Mouse (Mus musculus): ENCODE data around the gene Farp2. TPM values are rescaled to one million over a fixed set of nuclear protein-coding genes. Genes with fewer than 3 reads are reported as not detected.

The Farp2 gene
- polyA plus RNA-seq, 1 experiment from 2014 or later: 1.2 TPM

GRCm38 (mm10) chr1:93563649-93564048, 51.8 kb downstream of the Farp2 start:
- H3K4me3 ChIP-seq (replicated peaks): no peak overlapping the region
- no peaks in the 10 kb centered on the region for H3K9me3 ChIP-seq (replicated peaks)
- H3K4me1 ChIP-seq (replicated peaks): 0 out of 2 replicates have a peak, but pooled peaks cover 3% of the 10 kb centered on the region
- H3K4me2 ChIP-seq: no peak overlapping the region
- ATAC-seq (ENCODE audit: insufficient read depth): 0 out of 2 replicates have a peak, but pooled peaks have one; percentile 12
- WGBS (ENCODE audit: insufficient replicate concordance): 71% methylated on average over 1 of the region's 1 CpGs
- no peak overlapping the region for H3K27ac ChIP-seq (replicated peaks)
- no peaks in the 10 kb centered on the region for H3K36me3 ChIP-seq (replicated peaks)
- no peaks in the 10 kb centered on the region for H3K27me3 ChIP-seq
- H3K9ac ChIP-seq: no peak overlapping the region

- H3K9ac ChIP-seq: no peak overlapping the region
- H3K36me3 ChIP-seq (replicated peaks): no peaks in the 10 kb centered on the region
- no peaks in the 10 kb centered on the region for H3K27me3 ChIP-seq
- 62% methylated on average over 3 of the region's 3 CpGs for WGBS (ENCODE audit: insufficient replicate concordance)
- no peak overlapping the region for H3K27ac ChIP-seq (replicated peaks)
- H3K4me1 ChIP-seq (replicated peaks): 0 out of 2 replicates have a peak, but pooled peaks cover 3% of the 10 kb centered on the region
- no peak overlapping the region for H3K4me3 ChIP-seq (replicated peaks)
- no peak overlapping the region for H3K4me2 ChIP-seq
- H3K9me3 ChIP-seq (replicated peaks): no peaks in the 10 kb centered on the region
- no peak for ATAC-seq (ENCODE audit: insufficient read depth)
Measured at GRCm38 (mm10) chr1:93564781-93565180, 52.9 kb downstream of the Farp2 start.

GRCm38 (mm10) chr1:93567013-93567412, 55.1 kb downstream of the Farp2 start:
- H3K36me3 ChIP-seq (replicated peaks): 0 out of 2 replicates have a peak, but pooled peaks cover 4% of the 10 kb centered on the region
- no peak overlapping the region for H3K9ac ChIP-seq
- 0 out of 2 replicates have a peak, but pooled peaks cover 3% of the 10 kb centered on the region for H3K4me1 ChIP-seq (replicated peaks)
- H3K27ac ChIP-seq (replicated peaks): 0 out of 2 replicates have a peak overlapping the region, but pooled peaks have one; percentile 14
- H3K9me3 ChIP-seq (replicated peaks): no peaks in the 10 kb centered on the region
- H3K27me3 ChIP-seq: no peaks in the 10 kb centered on the region
- WGBS (ENCODE audit: insufficient replicate concordance): 44% methylated on average over 3 of the region's 3 CpGs
- H3K4me3 ChIP-seq (replicated peaks): no peak overlapping the region
- no peak overlapping the region for H3K4me2 ChIP-seq
- peak; percentile 63 for ATAC-seq (ENCODE audit: insufficient read depth)

- Histone ChIP-seq H3K36me3 (replicated peaks) (0 out of 2 replicates have a peak, but pooled peaks cover 4% of the 10 kb centered on the region), H3K4me3 (replicated peaks) (no peak overlapping the region), H3K9me3 (replicated peaks) (no peaks in the 10 kb centered on the region), H3K27ac (replicated peaks) (0 out of 2 replicates have a peak overlapping the region, but pooled peaks have one; percentile 14), H3K4me2 (no peak overlapping the region), H3K9ac (no peak overlapping the region), H3K4me1 (replicated peaks) (0 out of 2 replicates have a peak, but pooled peaks cover 3% of the 10 kb centered on the region), H3K27me3 (no peaks in the 10 kb centered on the region)
- ATAC-seq (ENCODE audit: insufficient read depth): peak; percentile 28; the same call in 1 of the 2 replicates
- WGBS (ENCODE audit: insufficient replicate concordance): 42% methylated on average over 9 of the region's 9 CpGs
Measured at GRCm38 (mm10) chr1:93567717-93568497, 56.0 kb downstream of the Farp2 start.

GRCm38 (mm10) chr1:93577066-93577465, 65.2 kb downstream of the Farp2 start:
- ATAC-seq (ENCODE audit: insufficient read depth): no peak
- no peaks in the 10 kb centered on the region for H3K36me3 ChIP-seq (replicated peaks)
- 66% methylated on average over 3 of the region's 3 CpGs for WGBS (ENCODE audit: insufficient replicate concordance)
- H3K27me3 ChIP-seq: no peaks in the 10 kb centered on the region
- H3K9me3 ChIP-seq (replicated peaks): no peaks in the 10 kb centered on the region
- H3K4me1 ChIP-seq (replicated peaks): no peaks in the 10 kb centered on the region
- no peak overlapping the region for H3K9ac ChIP-seq
- H3K4me3 ChIP-seq (replicated peaks): no peak overlapping the region
- no peak overlapping the region for H3K27ac ChIP-seq (replicated peaks)
- H3K4me2 ChIP-seq: no peak overlapping the region

GRCm38 (mm10) chr1:93577861-93578260, 66.0 kb downstream of the Farp2 start:
- Histone ChIP-seq H3K27me3 (no peaks in the 10 kb centered on the region), H3K4me3 (replicated peaks) (no peak overlapping the region), H3K27ac (replicated peaks) (no peak overlapping the region), H3K4me2 (no peak overlapping the region), H3K9me3 (replicated peaks) (no peaks in the 10 kb centered on the region), H3K9ac (no peak overlapping the region), H3K4me1 (replicated peaks) (no peaks in the 10 kb centered on the region), H3K36me3 (replicated peaks) (no peaks in the 10 kb centered on the region)
- ATAC-seq (ENCODE audit: insufficient read depth): no peak
- 63% methylated on average over 4 of the region's 4 CpGs for WGBS (ENCODE audit: insufficient replicate concordance)

- Histone ChIP-seq H3K27ac (replicated peaks) (no peak overlapping the region), H3K9me3 (replicated peaks) (no peaks in the 10 kb centered on the region), H3K4me1 (replicated peaks) (no peaks in the 10 kb centered on the region), H3K9ac (no peak overlapping the region), H3K27me3 (no peaks in the 10 kb centered on the region), H3K36me3 (replicated peaks) (no peaks in the 10 kb centered on the region), H3K4me2 (no peak overlapping the region), H3K4me3 (replicated peaks) (no peak overlapping the region)
- WGBS (ENCODE audit: insufficient replicate concordance): 75% methylated on average over 7 of the region's 7 CpGs
- no peak for ATAC-seq (ENCODE audit: insufficient read depth)
Measured at GRCm38 (mm10) chr1:93581545-93581944, 69.7 kb downstream of the Farp2 start.

- no peak overlapping the region for H3K4me2 ChIP-seq
- 64% methylated on average over 3 of the region's 3 CpGs for WGBS (ENCODE audit: insufficient replicate concordance)
- H3K27me3 ChIP-seq: no peaks in the 10 kb centered on the region
- no peaks in the 10 kb centered on the region for H3K9me3 ChIP-seq (replicated peaks)
- ATAC-seq (ENCODE audit: insufficient read depth): no peak
- H3K36me3 ChIP-seq (replicated peaks): no peaks in the 10 kb centered on the region
- no peak overlapping the region for H3K27ac ChIP-seq (replicated peaks)
- no peaks in the 10 kb centered on the region for H3K4me1 ChIP-seq (replicated peaks)
- no peak overlapping the region for H3K4me3 ChIP-seq (replicated peaks)
- no peak overlapping the region for H3K9ac ChIP-seq
Measured at GRCm38 (mm10) chr1:93588346-93588745, 76.5 kb downstream of the Farp2 start.

GRCm38 (mm10) chr1:93593960-93594359, 82.1 kb downstream of the Farp2 start:
- H3K4me1 ChIP-seq (replicated peaks): no peaks in the 10 kb centered on the region
- no peak overlapping the region for H3K27ac ChIP-seq (replicated peaks)
- H3K36me3 ChIP-seq (replicated peaks): no peaks in the 10 kb centered on the region
- no peak overlapping the region for H3K9ac ChIP-seq
- no peak overlapping the region for H3K4me2 ChIP-seq
- no peaks in the 10 kb centered on the region for H3K9me3 ChIP-seq (replicated peaks)
- H3K4me3 ChIP-seq (replicated peaks): no peak overlapping the region
- no peak for ATAC-seq (ENCODE audit: insufficient read depth)
- H3K27me3 ChIP-seq: no peaks in the 10 kb centered on the region

- ATAC-seq (ENCODE audit: insufficient read depth): no peak
Measured at GRCm38 (mm10) chr1:93595916-93596315, 84.0 kb downstream of the Farp2 start.

GRCm38 (mm10) chr1:93602911-93603310, 91.0 kb downstream of the Farp2 start:
- Histone ChIP-seq H3K27ac (replicated peaks) (no peak overlapping the region), H3K9me3 (replicated peaks) (no peaks in the 10 kb centered on the region), H3K36me3 (replicated peaks) (no peaks in the 10 kb centered on the region), H3K4me2 (no peak overlapping the region), H3K4me1 (replicated peaks) (no peaks in the 10 kb centered on the region), H3K4me3 (replicated peaks) (no peak overlapping the region), H3K27me3 (no peaks in the 10 kb centered on the region), H3K9ac (no peak overlapping the region)
- 46% methylated on average over 4 of the region's 4 CpGs for WGBS (ENCODE audit: insufficient replicate concordance)
- no peak for ATAC-seq (ENCODE audit: insufficient read depth)

More at GRCm38 (mm10) chr1:93595916-93596315, 84.0 kb downstream of the Farp2 start:
- no peak overlapping the region for H3K4me3 ChIP-seq (replicated peaks)
- no peaks in the 10 kb centered on the region for H3K4me1 ChIP-seq (replicated peaks)
- no peak overlapping the region for H3K9ac ChIP-seq
- no peaks in the 10 kb centered on the region for H3K27me3 ChIP-seq
- H3K27ac ChIP-seq (replicated peaks): no peak overlapping the region
- H3K9me3 ChIP-seq (replicated peaks): no peaks in the 10 kb centered on the region
- H3K36me3 ChIP-seq (replicated peaks): no peaks in the 10 kb centered on the region
- H3K4me2 ChIP-seq: no peak overlapping the region
- WGBS (ENCODE audit: insufficient replicate concordance): 65% methylated on average over 6 of the region's 6 CpGs

All from liver, embryonic 15.5 days (tissue).